Mouse (Mus musculus) small intestine, adult 2 months (tissue): ENCODE measurements at regions not wholly inside any gene's neighbourhood (a gene's known extent, or its start where the extent isn't known, plus 50 kb on each side); places are given as distances from the start of the nearest gene placed in this dataset.

ENCODE experiments used
- H3K27ac ChIP-seq: fragments of 200-500 bp; 2 replicates; pipeline ENCODE4 v1.5.1; 2012; ENCODE audit warnings: low read depth, low read length, control low read depth, inconsistent platforms; ENCODE audit not compliant: insufficient read depth
- H3K27me3 ChIP-seq: fragments of 200-500 bp; 2 replicates; pipeline ENCODE4 v1.6.1; 2012; ENCODE audit warnings: mild to moderate bottlenecking, moderate library complexity, low read length, inconsistent platforms; ENCODE audit not compliant: control insufficient read depth, insufficient read depth
- H3K36me3 ChIP-seq: fragments of 200-500 bp; 2 replicates; pipeline ENCODE4 v1.6.1; 2012; ENCODE audit warnings: mild to moderate bottlenecking, low read length, control low read depth, inconsistent platforms; ENCODE audit not compliant: control insufficient read depth, insufficient read depth
- H3K4me1 ChIP-seq: fragments of 200-500 bp; 2 replicates; pipeline ENCODE4 v1.6.1; 2012; ENCODE audit warnings: low read length, inconsistent platforms, mixed read lengths; ENCODE audit not compliant: control insufficient read depth, insufficient read depth, insufficient read length
- H3K4me3 ChIP-seq: fragments of 200-500 bp; 2 replicates; pipeline ENCODE4 v1.5.1; 2012; ENCODE audit warnings: low read depth, mild to moderate bottlenecking, control low read depth, inconsistent platforms, low read length, moderate library complexity
- CTCF ChIP-seq: fragments of 200-500 bp; IDR thresholded peaks from 2 replicates; pipeline ENCODE4 v1.5.1; 2012; ENCODE audit warnings: low read depth, mild to moderate bottlenecking, control low read depth, inconsistent platforms, low read length, moderate library complexity, mixed read lengths; ENCODE audit not compliant: insufficient replicate concordance, insufficient read length; ENCODE audit errors: extremely low read depth
- POLR2A ChIP-seq: fragments of 200-500 bp; IDR thresholded peaks from 2 replicates; pipeline ENCODE4 v1.6.1; 2012; ENCODE audit warnings: low read depth, mild to moderate bottlenecking, control low read depth, inconsistent platforms, low read length, moderate library complexity
- WGBS: fragments of 180-500 bp; shearing (Covaris S2); methylation state at CpG from one replicate; pipeline ENCODE4 v1.1.7; 2018; 5-methylcytosine and 5-hydroxymethylcytosine counted together

DNA sequence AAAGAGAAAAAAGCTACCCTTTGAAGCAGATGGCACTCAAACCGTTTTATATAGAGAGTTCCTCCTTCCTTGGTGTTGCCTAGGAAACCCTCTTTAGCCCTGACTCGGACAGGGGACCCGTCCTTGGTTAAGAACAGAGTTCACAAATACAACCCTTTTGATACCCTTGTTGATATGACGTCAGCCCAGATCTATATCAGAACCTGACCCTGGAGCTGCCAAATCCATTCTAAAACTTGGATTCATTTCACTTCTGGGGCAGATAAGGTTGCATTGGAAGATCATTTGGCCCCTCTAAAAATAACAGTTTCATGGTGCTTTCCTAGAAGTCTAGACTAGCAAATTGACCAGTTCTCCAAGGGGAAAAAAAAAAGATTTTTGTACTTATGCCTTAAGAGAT, 271.2 kb downstream of the Mreg start:
- TF ChIP-seq POLR2A: no peak
- TF ChIP-seq CTCF: no peak
- Histone ChIP-seq H3K27me3 (no peaks in the 10 kb centered on the region), H3K27ac (no peak overlapping the region), H3K4me3 (no peak overlapping the region), H3K4me1 (no peaks in the 10 kb centered on the region), H3K36me3 (no peaks in the 10 kb centered on the region)
- 55% methylated on average over 4 of the region's 4 CpGs for WGBS

DNA sequence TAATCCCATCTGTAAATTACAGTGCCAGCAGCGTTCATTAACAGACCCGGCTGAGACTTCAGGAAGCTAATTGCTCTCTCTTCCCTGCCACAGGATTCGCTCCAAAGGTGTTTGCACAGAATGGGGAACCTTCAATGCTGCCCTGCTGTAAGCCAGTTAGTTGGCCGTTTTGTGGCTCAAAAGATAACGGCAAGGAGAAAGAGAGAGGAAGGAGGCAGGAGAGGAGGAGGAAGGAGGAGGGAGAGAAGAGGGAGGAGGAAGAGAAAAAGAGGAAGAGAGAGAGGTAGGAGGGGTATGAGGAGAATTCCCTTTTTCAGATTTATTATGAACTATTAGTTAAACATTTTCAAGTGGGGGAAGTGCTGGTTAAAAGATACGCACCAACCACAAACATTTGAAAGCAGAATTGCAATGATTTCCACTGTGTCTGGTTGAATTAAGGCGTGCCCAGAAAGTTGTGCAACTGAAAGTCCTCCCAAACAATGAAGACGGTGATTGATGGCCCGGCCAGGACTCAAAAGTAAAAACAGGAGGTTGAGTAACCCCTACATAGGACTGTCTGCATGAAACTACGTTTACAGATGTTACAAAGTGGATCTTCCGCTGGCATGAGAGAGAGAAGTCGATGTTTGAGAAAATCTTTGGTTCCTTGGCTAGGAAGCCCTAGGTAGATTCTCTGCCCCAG, 273.6 kb downstream of the Mreg start:
- TF ChIP-seq POLR2A (no peak), CTCF (no peak)
- H3K27ac ChIP-seq: no peak overlapping the region
- H3K4me1 ChIP-seq: no peaks in the 10 kb centered on the region

DNA sequence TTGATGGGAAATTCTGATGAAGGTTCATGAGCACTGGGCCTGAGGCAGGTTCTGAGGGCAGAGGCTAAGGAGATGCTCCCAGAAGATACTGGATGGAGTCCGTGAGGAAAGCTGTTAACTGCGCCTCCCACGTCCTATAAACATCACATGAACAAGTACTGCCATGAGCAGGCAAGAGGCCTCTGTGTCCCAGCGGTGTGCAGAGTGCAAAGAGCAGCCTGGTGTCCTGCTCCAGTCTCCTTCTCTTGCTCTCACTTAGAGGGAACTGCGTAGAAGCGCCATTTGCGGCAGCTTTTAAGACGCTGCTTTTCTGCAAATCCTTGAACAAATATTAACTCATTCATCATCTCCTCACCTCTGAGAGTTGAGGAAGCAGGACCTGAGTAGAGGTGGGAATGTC, 274.2 kb downstream of the Mreg start:
- H3K4me3 ChIP-seq: no peak overlapping the region
- 20% methylated on average over 8 of the region's 8 CpGs for WGBS
- TF ChIP-seq POLR2A (no peak), CTCF (no peak)

More for the DNA sequence above, 273.6 kb downstream of the Mreg start:
- Histone ChIP-seq H3K4me3 (no peak overlapping the region), H3K36me3 (no peaks in the 10 kb centered on the region), H3K27me3 (no peaks in the 10 kb centered on the region)
- 13% methylated on average over 12 of the region's 12 CpGs for WGBS

DNA sequence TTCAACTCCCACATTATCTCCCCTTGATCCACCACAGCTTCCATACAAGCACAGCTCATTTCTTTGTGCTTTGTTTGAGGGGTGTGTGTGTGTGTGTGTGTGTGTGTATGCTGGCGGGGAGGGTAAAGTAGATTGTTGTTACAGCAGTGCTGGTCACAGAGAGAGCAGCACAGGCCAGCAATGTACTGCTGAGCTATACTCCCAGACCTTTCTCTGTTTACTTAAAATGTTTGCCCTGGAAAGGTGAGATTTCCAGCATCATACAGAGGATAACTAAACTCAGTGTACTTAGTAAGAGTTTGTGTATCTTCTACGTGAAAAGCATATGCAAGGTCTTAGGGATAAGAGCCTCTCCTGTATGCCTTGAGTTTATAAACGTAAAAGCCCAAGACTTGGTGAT, 274.9 kb downstream of the Mreg start:
- Histone ChIP-seq H3K4me3 (no peak overlapping the region), H3K27me3 (no peaks in the 10 kb centered on the region), H3K36me3 (no peaks in the 10 kb centered on the region), H3K4me1 (no peaks in the 10 kb centered on the region), H3K27ac (no peak overlapping the region)
- WGBS: 83% methylated on average over 3 of the region's 3 CpGs
- TF ChIP-seq POLR2A: no peak

More for the DNA sequence above, 274.2 kb downstream of the Mreg start:
- H3K27ac ChIP-seq: no peak overlapping the region
- H3K27me3 ChIP-seq: no peaks in the 10 kb centered on the region
- H3K36me3 ChIP-seq: no peaks in the 10 kb centered on the region
- no peaks in the 10 kb centered on the region for H3K4me1 ChIP-seq

DNA sequence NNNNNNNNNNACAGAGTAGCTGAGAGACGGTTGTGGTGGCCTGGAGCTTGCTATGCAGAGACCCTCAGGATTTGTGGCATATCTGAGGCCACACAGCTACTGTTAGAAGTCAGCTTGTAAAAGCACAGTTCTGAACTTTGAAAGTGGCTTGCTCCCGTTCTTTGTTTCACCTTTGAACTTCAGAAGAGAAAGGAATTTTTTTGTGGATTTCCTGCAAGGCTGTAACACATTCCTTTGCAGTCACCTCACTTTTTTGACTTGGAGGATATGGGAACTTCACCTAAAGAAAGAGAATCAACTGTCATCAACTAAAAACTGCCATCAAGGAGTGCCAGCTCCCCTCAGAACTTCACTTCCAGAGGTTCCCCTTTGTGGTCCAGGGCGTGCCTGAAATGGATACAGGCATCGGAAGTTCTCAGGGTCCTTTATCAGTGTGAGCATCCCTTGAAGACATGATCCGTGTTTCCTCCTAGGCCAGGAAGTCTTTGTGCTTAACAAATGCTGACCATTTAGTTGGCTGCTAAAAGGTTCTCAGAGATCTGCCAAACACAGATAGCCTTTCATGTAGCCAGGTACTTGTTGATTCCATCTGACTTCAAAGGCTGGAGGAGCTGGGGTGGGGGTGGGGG, 275.5 kb downstream of the Mreg start:
- no peaks in the 10 kb centered on the region for H3K27me3 ChIP-seq
- H3K36me3 ChIP-seq: no peaks in the 10 kb centered on the region
- H3K4me1 ChIP-seq: no peaks in the 10 kb centered on the region
- H3K4me3 ChIP-seq: no peak overlapping the region
- TF ChIP-seq CTCF: no peak
- TF ChIP-seq POLR2A: no peak
- no peak overlapping the region for H3K27ac ChIP-seq
- 44% methylated on average over 5 of the region's 5 CpGs for WGBS

DNA sequence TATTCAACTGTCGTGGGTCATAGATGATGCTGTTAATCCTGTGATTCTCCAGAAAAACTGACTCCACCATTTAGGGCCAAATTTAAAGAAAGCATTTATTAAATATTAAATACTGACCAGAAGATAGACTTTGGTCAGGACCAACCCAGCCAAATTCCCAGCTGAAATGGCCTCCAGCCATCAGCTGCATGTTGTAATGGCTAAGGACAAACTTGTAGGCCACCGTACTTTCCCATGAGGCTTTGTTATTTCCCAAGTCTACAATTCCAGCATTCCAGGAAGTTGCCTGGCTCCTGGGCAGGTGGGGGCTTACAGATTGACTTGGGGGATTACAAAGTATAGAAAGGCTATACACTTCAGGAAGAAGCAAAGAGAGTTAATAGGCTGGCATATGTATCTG, 272.5 kb upstream of the Fn1 start:
- 96% methylated on average over 2 of the region's 2 CpGs for WGBS
- H3K4me3 ChIP-seq: no peak overlapping the region
- H3K4me1 ChIP-seq: no peaks in the 10 kb centered on the region
- H3K27ac ChIP-seq: no peak overlapping the region
- H3K27me3 ChIP-seq: no peaks in the 10 kb centered on the region
- TF ChIP-seq POLR2A (no peak), CTCF (no peak)
- H3K36me3 ChIP-seq: no peaks in the 10 kb centered on the region

DNA sequence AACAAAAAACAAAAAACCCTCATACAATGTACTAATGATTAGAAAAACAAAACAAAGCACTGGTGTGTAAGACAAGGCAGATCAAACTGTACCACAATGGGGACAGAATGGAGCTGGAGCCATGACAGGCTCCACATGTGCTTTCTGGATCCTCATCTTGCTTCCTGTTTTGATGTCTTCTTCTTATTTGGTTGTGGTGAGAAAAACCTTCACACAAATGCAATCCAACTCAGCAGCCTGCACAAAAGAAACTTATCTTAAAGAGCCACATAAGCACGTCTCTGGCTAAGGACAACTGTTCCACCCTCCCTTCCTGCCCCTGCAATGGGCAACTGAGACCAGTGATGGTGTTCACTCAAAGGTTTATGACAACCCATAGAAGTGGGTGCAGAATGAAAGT, 271.9 kb upstream of the Fn1 start:
- H3K4me1 ChIP-seq: no peaks in the 10 kb centered on the region
- no peaks in the 10 kb centered on the region for H3K27me3 ChIP-seq
- H3K4me3 ChIP-seq: no peak overlapping the region
- WGBS: 76% methylated on average over 1 of the region's 1 CpGs
- H3K36me3 ChIP-seq: no peaks in the 10 kb centered on the region
- H3K27ac ChIP-seq: no peak overlapping the region
- no peak for TF ChIP-seq POLR2A
- no peak for TF ChIP-seq CTCF
